Mouse (Mus musculus) effector memory CD4-positive, alpha-beta T cell, adult 5 months (primary cell): ENCODE data around the gene Brca1. TPM values are rescaled to one million over a fixed set of nuclear protein-coding genes. Genes with fewer than 3 reads are reported as not detected.

Experiments
- polyA plus RNA-seq: library from polyadenylated mRNA; unstranded; fragments of 100-300 nt; shearing (Covaris generic); gene quantifications from one replicate; pipeline ENCODE4 v1.2.1, GENCODE M21; 2017

Gene Brca1
- 2.3 TPM for polyA plus RNA-seq

DNA sequence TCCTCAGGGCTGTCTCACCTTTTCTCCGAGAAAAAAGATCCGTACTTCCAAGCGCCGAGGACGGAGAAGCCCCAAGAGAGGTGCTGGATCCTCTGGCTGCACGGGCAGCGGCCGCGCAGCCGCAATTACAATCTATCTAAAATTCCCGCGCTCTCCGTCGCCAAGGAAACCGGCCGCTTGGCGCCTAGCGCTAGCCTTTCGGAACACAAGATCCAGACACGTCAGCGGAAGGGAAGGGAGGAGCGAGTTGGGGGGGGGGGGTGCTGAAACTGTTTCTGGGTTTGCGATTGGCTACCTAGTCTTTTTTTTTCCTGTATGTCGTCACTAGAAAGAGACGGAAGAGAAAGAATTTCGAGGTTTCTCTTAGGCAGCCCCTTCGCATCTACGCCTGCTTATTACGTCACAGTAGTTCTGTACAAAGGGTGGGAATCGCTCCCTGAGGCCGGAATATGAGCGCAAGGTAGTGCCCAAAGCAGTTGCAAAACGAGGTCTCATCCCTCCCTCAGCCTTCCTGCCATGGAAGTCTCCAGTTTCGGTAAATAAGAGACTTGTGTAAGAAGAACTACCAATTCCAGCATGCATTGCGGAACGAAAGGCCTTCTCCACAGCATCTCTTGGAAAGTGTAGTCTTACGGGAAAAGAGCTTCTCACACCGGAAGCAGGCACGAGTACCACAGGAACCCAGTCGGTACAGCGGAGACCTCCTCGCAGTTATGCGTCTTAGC is at the start of gene Brca1, which contains the start of gene Nbr1:
TSS of gene Brca1 (minus strand) at position 205 of the 725 bp plus-strand sequence.
TSS of gene Nbr1 (plus strand) at position 399 of the 725 bp plus-strand sequence.

GRCm38 (mm10) chr11:101599156-101599555 is 47.4 kb upstream of the Brca1 start, which contains the start of gene Gm11634:
TSS of gene Gm11634 (minus strand) at chr11:101599256.

GRCm38 (mm10) chr11:101582054-101583035 is 30.6 kb upstream of the Brca1 start, which contains the start of gene Tmem106a:
TSS of gene Tmem106a (plus strand) at chr11:101582242.

DNA sequence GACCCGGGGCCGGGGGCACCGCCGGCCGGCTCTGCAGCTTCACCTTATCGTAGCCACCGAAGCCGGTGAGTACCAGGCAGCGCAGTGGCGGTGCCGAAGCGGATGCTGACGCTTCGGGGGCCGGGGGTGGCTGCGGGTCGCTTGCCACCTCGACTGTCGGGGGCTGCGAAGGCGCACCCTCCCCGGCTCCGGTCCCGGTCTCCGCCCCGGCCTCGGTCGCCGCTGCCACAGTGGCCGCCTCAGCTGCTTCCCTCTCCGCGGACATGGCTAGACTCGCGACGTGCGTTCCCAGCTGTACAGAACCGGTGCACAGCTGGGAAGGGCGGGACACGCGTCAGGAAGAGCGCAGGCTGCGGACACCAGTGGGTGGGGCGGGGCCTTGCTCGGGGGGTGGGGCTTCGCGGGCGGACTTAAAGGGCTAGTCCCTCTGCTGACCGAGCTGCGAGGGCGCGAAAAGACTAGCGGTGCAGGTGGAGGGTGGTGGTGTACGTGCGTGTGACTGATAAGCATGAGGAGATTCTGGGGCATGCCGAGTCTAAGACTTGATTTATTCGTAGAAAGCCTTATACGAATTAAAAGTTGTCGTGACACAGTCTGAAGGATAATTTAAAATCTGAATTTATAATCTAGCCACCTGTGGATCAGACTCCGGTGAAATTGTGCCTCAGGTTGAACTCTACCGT is 85.7 kb downstream of the Brca1 start, which contains the start of gene Vat1:
TSS of gene Vat1 (minus strand) at position 362 of the 683 bp plus-strand sequence.

GRCm38 (mm10) chr11:101464211-101465100 is 87.3 kb downstream of the Brca1 start, which contains the start of gene Rnd2:
TSS of gene Rnd2 (plus strand) at chr11:101464999.

DNA sequence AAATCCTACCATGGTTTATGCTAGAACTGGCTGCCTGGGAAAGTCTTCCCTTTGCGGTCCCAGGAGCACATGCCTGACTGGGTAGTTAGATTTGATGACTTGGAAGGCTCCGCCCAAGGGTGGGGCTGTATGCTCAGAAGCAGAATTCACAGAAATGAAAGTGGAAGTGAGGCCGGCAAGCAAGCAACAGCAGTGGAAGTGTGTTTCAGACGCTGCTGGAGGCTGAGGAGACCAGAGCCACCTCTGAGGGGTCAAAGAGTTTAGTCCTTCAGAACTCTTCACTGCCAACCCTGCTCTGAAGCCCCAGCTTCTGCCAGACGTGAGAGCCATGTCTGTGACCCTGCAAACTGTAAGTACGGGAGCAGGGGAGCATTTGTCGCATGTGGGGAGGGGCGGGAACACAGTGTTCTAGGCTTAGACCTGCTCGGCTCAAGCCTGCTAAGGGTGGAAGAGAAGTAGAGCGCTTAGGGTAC is 103.4 kb downstream of the Brca1 start, which contains the start of gene Ifi35:
TSS of gene Ifi35 (plus strand) at position 134 of the 473 bp plus-strand sequence.

GRCm38 (mm10) chr11:101442127-101442693 is 109.5 kb downstream of the Brca1 start, which contains the start of gene Rpl27:
TSS of gene Rpl27 (plus strand) at chr11:101442298.

Other genes with a start within 250 kb of the Brca1 start
- 194 TPM for gene Becn1, start 249.7 kb downstream of the Brca1 start, polyA plus RNA-seq
- gene Psme3, start 235.7 kb downstream of the Brca1 start, polyA plus RNA-seq, result 157 TPM
- gene Aoc2, start 226.9 kb downstream of the Brca1 start, polyA plus RNA-seq, result 3.6 TPM
- not detected for gene Aoc3, start 221.3 kb downstream of the Brca1 start, polyA plus RNA-seq
- gene G6pc, start 184.4 kb downstream of the Brca1 start, polyA plus RNA-seq, result not detected
- gene Aarsd1, start 134.3 kb downstream of the Brca1 start, polyA plus RNA-seq, result 28.2 TPM
- 1.2 TPM for gene Gm27029, start 127.2 kb downstream of the Brca1 start, polyA plus RNA-seq
- 29.7 TPM for gene Rundc1, start 126.9 kb downstream of the Brca1 start, polyA plus RNA-seq
- gene Ptges3l, start 126.6 kb downstream of the Brca1 start, polyA plus RNA-seq, result 4.1 TPM
- 282 TPM for gene Rpl27, start 109.7 kb downstream of the Brca1 start, polyA plus RNA-seq
- gene Ifi35, start 103.5 kb downstream of the Brca1 start, polyA plus RNA-seq, result 106 TPM
- gene Rnd2, start 87.0 kb downstream of the Brca1 start, polyA plus RNA-seq, result 0.36 TPM
- gene Vat1, start 85.7 kb downstream of the Brca1 start, polyA plus RNA-seq, result 0.80 TPM
- 134 TPM for gene Nbr1, start 194 bp upstream of the Brca1 start, polyA plus RNA-seq
- 9.4 TPM for gene Tmem106a, start 30.3 kb upstream of the Brca1 start, polyA plus RNA-seq
- gene Gm11634, start 47.3 kb upstream of the Brca1 start, polyA plus RNA-seq, result not detected
- 41.2 TPM for gene Rdm1, start 75.2 kb upstream of the Brca1 start, polyA plus RNA-seq
- gene Arl4d, start 113.6 kb upstream of the Brca1 start, polyA plus RNA-seq, result 4.8 TPM
- 52.7 TPM for gene Dhx8, start 181.0 kb upstream of the Brca1 start, polyA plus RNA-seq
- not detected for gene Etv4, start 233.4 kb upstream of the Brca1 start, polyA plus RNA-seq